Mouse (Mus musculus): ENCODE measurements around the gene 1810049J17Rik. TPM values are rescaled to one million over a fixed set of nuclear protein-coding genes. Genes with fewer than 3 reads are reported as not detected.

The 1810049J17Rik gene
- polyA plus RNA-seq, 1 experiment from 2014 or later: 1.3 TPM

- Histone ChIP-seq H3K9ac (no peak overlapping the region), H3K27ac (replicated peaks) (no peak overlapping the region), H3K4me3 (no peak overlapping the region), H3K4me1 (replicated peaks) (peaks cover 28% of the 10 kb centered on the region), H3K36me3 (no peaks in the 10 kb centered on the region), H3K9me3 (no peaks in the 10 kb centered on the region), H3K4me2 (peak overlapping the region; percentile 79; the same call in 1 of the 2 replicates), H3K27me3 (peaks cover 10% of the 10 kb centered on the region)
- WGBS: 47% methylated on average over 5 of the region's 5 CpGs
- ATAC-seq (ENCODE audit: low read depth): no peak
Observed at GRCm38 (mm10) chr15:12319889-12320288, 1.8 kb downstream of the 1810049J17Rik start.

- Histone ChIP-seq H3K27ac (replicated peaks) (no peak overlapping the region), H3K36me3 (no peaks in the 10 kb centered on the region), H3K4me2 (no peak overlapping the region), H3K4me1 (replicated peaks) (peaks cover 13% of the 10 kb centered on the region), H3K27me3 (peaks cover 10% of the 10 kb centered on the region), H3K9me3 (no peaks in the 10 kb centered on the region), H3K9ac (no peak overlapping the region), H3K4me3 (no peak overlapping the region)
- 84% methylated on average over 8 of the region's 8 CpGs for WGBS
- ATAC-seq (ENCODE audit: low read depth): no peak
Observed at GRCm38 (mm10) chr15:12318451-12318850, 3.2 kb downstream of the 1810049J17Rik start.

- Histone ChIP-seq H3K9me3 (no peaks in the 10 kb centered on the region), H3K36me3 (no peaks in the 10 kb centered on the region), H3K4me1 (replicated peaks) (peaks cover 2% of the 10 kb centered on the region; the same call in 1 of the 2 replicates), H3K4me2 (no peak overlapping the region), H3K27ac (replicated peaks) (no peak overlapping the region), H3K27me3 (peaks cover 10% of the 10 kb centered on the region), H3K9ac (no peak overlapping the region), H3K4me3 (no peak overlapping the region)
- WGBS: 86% methylated on average over 5 of the region's 5 CpGs
- no peak for ATAC-seq (ENCODE audit: low read depth)
Observed at GRCm38 (mm10) chr15:12317290-12317689, 4.4 kb downstream of the 1810049J17Rik start.

- no peaks in the 10 kb centered on the region for H3K36me3 ChIP-seq
- no peak overlapping the region for H3K9ac ChIP-seq
- H3K27me3 ChIP-seq: peaks cover 10% of the 10 kb centered on the region
- no peak overlapping the region for H3K4me3 ChIP-seq
- no peak overlapping the region for H3K27ac ChIP-seq (replicated peaks)
- ATAC-seq (ENCODE audit: low read depth): no peak
- H3K4me1 ChIP-seq (replicated peaks): no peaks in the 10 kb centered on the region
- H3K4me2 ChIP-seq: no peak overlapping the region
- no peaks in the 10 kb centered on the region for H3K9me3 ChIP-seq
- 72% methylated on average over 2 of the region's 2 CpGs for WGBS
Observed at GRCm38 (mm10) chr15:12315996-12316395, 5.7 kb downstream of the 1810049J17Rik start.

- no peaks in the 10 kb centered on the region for H3K4me1 ChIP-seq (replicated peaks)
- H3K27me3 ChIP-seq: peaks cover 4% of the 10 kb centered on the region; the same call in 1 of the 2 replicates
- ATAC-seq (ENCODE audit: low read depth): no peak
- H3K4me3 ChIP-seq: no peak overlapping the region
- H3K27ac ChIP-seq (replicated peaks): no peak overlapping the region
- H3K9me3 ChIP-seq: no peaks in the 10 kb centered on the region
- 83% methylated on average over 5 of the region's 5 CpGs for WGBS
- H3K9ac ChIP-seq: no peak overlapping the region
- H3K4me2 ChIP-seq: no peak overlapping the region
- no peaks in the 10 kb centered on the region for H3K36me3 ChIP-seq
Observed at GRCm38 (mm10) chr15:12314584-12314983, 7.1 kb downstream of the 1810049J17Rik start.

GRCm38 (mm10) chr15:12313255-12313654, 8.4 kb downstream of the 1810049J17Rik start:
- H3K9ac ChIP-seq: no peak overlapping the region
- 28% methylated on average over 1 of the region's 1 CpGs for WGBS

GRCm38 (mm10) chr15:12311465-12311864, 10.2 kb downstream of the 1810049J17Rik start:
- ATAC-seq (ENCODE audit: low read depth): no peak
- 88% methylated on average over 7 of the region's 7 CpGs for WGBS
- H3K4me2 ChIP-seq: no peak overlapping the region

More at GRCm38 (mm10) chr15:12313255-12313654, 8.4 kb downstream of the 1810049J17Rik start:
- no peak overlapping the region for H3K4me3 ChIP-seq
- H3K4me1 ChIP-seq (replicated peaks): no peaks in the 10 kb centered on the region
- H3K27ac ChIP-seq (replicated peaks): no peak overlapping the region
- H3K36me3 ChIP-seq: no peaks in the 10 kb centered on the region
- no peaks in the 10 kb centered on the region for H3K9me3 ChIP-seq
- no peak overlapping the region for H3K4me2 ChIP-seq
- ATAC-seq (ENCODE audit: low read depth): no peak
- H3K27me3 ChIP-seq: no peaks in the 10 kb centered on the region

GRCm38 (mm10) chr15:12310676-12311075, 11.0 kb downstream of the 1810049J17Rik start:
- WGBS: 86% methylated on average over 4 of the region's 4 CpGs
- H3K4me1 ChIP-seq (replicated peaks): no peaks in the 10 kb centered on the region
- no peaks in the 10 kb centered on the region for H3K9me3 ChIP-seq

More at GRCm38 (mm10) chr15:12311465-12311864, 10.2 kb downstream of the 1810049J17Rik start:
- Histone ChIP-seq H3K9ac (no peak overlapping the region), H3K4me3 (no peak overlapping the region), H3K27me3 (no peaks in the 10 kb centered on the region), H3K4me1 (replicated peaks) (no peaks in the 10 kb centered on the region), H3K36me3 (no peaks in the 10 kb centered on the region), H3K27ac (replicated peaks) (no peak overlapping the region), H3K9me3 (no peaks in the 10 kb centered on the region)

GRCm38 (mm10) chr15:12308539-12308938, 13.2 kb downstream of the 1810049J17Rik start:
- no peak overlapping the region for H3K4me3 ChIP-seq
- no peaks in the 10 kb centered on the region for H3K4me1 ChIP-seq (replicated peaks)
- H3K4me2 ChIP-seq: no peak overlapping the region
- H3K27me3 ChIP-seq: no peaks in the 10 kb centered on the region
- no peaks in the 10 kb centered on the region for H3K36me3 ChIP-seq
- ATAC-seq (ENCODE audit: low read depth): no peak
- WGBS: 91% methylated on average over 5 of the region's 5 CpGs
- no peak overlapping the region for H3K27ac ChIP-seq (replicated peaks)
- H3K9ac ChIP-seq: no peak overlapping the region
- H3K9me3 ChIP-seq: no peaks in the 10 kb centered on the region

More at GRCm38 (mm10) chr15:12310676-12311075, 11.0 kb downstream of the 1810049J17Rik start:
- Histone ChIP-seq H3K27ac (replicated peaks) (no peak overlapping the region), H3K36me3 (no peaks in the 10 kb centered on the region), H3K4me2 (no peak overlapping the region), H3K9ac (no peak overlapping the region), H3K4me3 (no peak overlapping the region), H3K27me3 (no peaks in the 10 kb centered on the region)
- ATAC-seq (ENCODE audit: low read depth): no peak

- Histone ChIP-seq H3K9me3 (no peaks in the 10 kb centered on the region), H3K4me1 (replicated peaks) (no peaks in the 10 kb centered on the region), H3K4me2 (no peak overlapping the region), H3K27me3 (no peaks in the 10 kb centered on the region), H3K9ac (no peak overlapping the region), H3K27ac (replicated peaks) (no peak overlapping the region), H3K4me3 (no peak overlapping the region), H3K36me3 (no peaks in the 10 kb centered on the region)
- WGBS: 80% methylated on average over 4 of the region's 4 CpGs
- no peak for ATAC-seq (ENCODE audit: low read depth)
Observed at GRCm38 (mm10) chr15:12307114-12307513, 14.6 kb downstream of the 1810049J17Rik start.

- H3K36me3 ChIP-seq: no peaks in the 10 kb centered on the region
- H3K9ac ChIP-seq: no peak overlapping the region
- WGBS: 76% methylated on average over 8 of the region's 8 CpGs
- H3K4me1 ChIP-seq (replicated peaks): no peaks in the 10 kb centered on the region
- no peak for ATAC-seq (ENCODE audit: low read depth)
- H3K4me2 ChIP-seq: no peak overlapping the region
- no peak overlapping the region for H3K4me3 ChIP-seq
- no peaks in the 10 kb centered on the region for H3K9me3 ChIP-seq
- no peaks in the 10 kb centered on the region for H3K27me3 ChIP-seq
- no peak overlapping the region for H3K27ac ChIP-seq (replicated peaks)
Observed at GRCm38 (mm10) chr15:12306188-12307071, 15.3 kb downstream of the 1810049J17Rik start.

GRCm38 (mm10) chr15:12301771-12302170, 19.9 kb downstream of the 1810049J17Rik start:
- Histone ChIP-seq H3K27ac (replicated peaks) (no peak overlapping the region), H3K9me3 (no peaks in the 10 kb centered on the region), H3K9ac (no peak overlapping the region), H3K4me1 (replicated peaks) (no peaks in the 10 kb centered on the region), H3K36me3 (no peaks in the 10 kb centered on the region), H3K27me3 (no peaks in the 10 kb centered on the region), H3K4me3 (no peak overlapping the region), H3K4me2 (no peak overlapping the region)
- WGBS: 75% methylated on average over 6 of the region's 6 CpGs
- ATAC-seq (ENCODE audit: low read depth): no peak

All from neural tube, embryonic 13.5 days (tissue).